Mouse (Mus musculus) large intestine, adult 2 months (tissue): ENCODE measurements at regions not wholly inside any gene's neighbourhood (a gene's known extent, or its start where the extent isn't known, plus 50 kb on each side); places are given as distances from the start of the nearest gene placed in this dataset.

Experiments
- DNase-seq: peaks from one replicate; pipeline ENCODE4 v3.0.0-alpha.2; 2012; ENCODE audit warnings: low read depth, low spot score
- WGBS: fragments of 180-500 bp; shearing (Covaris S2); methylation state at CpG from one replicate; pipeline ENCODE4 v1.1.7; 2018; 5-methylcytosine and 5-hydroxymethylcytosine counted together

DNA sequence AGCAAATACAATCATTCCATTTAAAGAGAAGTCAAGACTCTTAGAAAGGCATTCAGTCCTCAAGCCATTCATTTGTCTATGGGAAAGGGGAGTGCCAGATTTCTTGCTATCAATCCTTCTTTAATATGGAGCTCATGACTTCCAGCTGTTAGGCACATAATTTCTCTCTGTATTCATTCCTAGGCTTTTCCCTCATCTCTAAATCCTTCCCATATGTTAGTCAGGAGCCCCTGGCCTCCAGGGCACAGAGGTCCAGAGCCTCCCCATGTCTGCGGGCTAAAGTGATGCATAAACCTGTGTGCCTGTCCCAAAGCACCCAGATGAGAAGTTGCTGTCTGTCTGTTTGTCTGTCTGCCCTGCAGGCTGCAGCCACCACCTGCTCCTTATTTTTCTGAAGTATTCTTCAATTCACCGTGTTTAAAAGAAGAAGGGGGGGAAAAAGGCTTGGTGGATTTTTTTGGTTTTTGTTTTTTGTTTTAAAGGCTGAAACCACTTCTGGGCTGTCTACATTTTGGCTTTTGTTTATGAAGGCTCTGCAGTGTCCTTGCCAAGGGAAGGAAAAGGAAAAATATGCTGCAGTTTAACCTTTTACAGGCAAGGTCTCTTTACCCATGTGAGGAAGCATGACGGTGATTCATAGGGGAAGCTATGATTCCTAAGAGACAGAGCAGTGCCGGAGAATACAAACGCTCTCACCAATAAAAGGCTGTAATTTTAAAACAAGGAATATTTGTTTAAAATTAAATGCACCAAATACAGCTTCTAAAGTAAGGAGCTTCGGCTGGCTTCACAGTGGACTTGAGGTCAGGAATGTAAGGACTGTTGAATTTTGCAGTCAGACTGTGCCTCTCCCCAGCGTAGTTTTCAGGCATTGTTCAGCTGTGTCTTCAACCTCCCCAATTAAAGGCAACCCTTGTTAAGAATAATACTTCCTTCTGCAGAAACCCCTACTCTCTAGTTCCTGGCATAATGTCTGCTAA lies 379.0 kb downstream of the Atp23 start:
- DNase-seq: no peak
- 31% methylated on average over 7 of the region's 7 CpGs for WGBS

DNA sequence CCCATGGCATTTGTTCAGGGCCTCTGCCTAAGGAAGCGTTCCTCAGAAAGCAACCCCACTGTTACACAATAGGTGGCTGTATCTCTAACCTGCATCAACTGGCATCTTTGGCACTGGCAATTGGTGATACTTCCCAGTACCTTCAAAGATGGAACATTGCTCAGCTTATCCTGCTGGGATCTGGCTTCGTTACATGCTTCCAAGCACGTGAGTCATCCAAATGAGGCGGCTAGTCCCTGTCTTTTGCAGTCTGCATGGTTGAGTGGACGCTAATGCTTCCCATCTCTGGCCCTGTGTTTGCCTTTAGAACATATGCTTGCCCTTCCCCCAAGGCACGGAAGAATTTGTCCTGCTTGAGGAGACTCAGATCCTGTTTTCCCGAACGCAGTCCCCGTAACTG lies 380.2 kb downstream of the Atp23 start:
- 70% methylated on average over 9 of the region's 9 CpGs for WGBS
- no peak for DNase-seq

DNA sequence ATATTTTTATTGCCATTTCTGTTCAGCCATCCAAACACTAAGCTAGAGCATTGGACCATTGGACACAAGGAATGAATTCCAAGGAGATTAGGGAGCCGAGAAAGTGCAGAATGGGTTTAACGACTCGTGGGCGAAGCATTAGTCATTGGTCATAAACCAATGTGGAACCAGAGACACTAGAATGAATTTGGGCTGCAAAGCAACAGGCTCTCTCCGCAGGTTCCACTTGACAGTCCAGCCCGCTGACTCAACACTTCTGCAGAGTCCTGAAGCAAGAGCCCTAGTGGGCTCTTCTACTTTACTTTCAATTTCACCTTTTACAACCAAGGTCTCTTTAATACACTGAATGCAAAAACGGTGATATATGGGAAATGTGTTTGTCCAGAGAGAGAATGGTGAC lies 388.0 kb downstream of the Atp23 start:
- WGBS: 49% methylated on average over 7 of the region's 7 CpGs
- no peak for DNase-seq

DNA sequence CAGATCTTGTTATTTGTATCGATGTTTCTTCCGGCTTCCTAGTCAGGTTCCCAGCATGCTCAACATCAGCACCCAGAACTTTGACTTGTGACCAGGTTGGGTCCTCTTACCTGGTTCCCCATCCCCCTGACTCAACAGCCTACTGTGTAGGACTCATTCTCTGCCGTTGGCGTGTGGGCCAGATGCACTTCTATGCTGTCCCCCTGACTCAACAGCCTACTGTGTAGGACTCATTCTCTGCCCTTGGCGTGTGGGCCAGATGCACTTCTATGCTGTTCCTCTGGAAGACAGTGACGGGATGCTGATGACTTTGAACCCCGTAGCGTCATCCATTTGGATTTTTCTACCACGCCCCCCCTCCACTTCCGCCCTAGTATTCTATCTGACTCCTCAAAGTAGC lies 389.6 kb downstream of the Atp23 start:
- no peak for DNase-seq

DNA sequence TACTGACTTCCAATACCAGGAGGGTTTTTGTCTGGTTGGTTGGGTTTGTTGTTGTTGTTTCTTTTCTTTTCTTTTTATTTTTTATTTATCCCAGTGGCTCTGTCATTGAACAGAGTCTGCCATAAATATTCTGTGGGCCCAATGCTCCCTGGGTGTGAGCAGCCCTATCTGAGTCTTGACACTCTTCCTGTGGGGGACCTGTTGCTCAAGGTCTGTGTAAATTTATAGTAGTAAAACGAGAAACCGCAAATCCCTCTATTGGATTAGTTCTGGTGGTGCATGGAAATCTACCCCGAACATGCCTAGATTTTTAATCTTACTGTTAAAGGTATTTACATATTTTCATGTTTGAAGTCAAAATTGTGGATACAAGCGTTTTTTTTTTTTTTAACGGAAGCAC lies 395.2 kb downstream of the Atp23 start:
- 83% methylated on average over 5 of the region's 5 CpGs for WGBS
- DNase-seq: no peak

More for the DNA sequence above, 389.6 kb downstream of the Atp23 start:
- WGBS: 96% methylated on average over 10 of the region's 10 CpGs

DNA sequence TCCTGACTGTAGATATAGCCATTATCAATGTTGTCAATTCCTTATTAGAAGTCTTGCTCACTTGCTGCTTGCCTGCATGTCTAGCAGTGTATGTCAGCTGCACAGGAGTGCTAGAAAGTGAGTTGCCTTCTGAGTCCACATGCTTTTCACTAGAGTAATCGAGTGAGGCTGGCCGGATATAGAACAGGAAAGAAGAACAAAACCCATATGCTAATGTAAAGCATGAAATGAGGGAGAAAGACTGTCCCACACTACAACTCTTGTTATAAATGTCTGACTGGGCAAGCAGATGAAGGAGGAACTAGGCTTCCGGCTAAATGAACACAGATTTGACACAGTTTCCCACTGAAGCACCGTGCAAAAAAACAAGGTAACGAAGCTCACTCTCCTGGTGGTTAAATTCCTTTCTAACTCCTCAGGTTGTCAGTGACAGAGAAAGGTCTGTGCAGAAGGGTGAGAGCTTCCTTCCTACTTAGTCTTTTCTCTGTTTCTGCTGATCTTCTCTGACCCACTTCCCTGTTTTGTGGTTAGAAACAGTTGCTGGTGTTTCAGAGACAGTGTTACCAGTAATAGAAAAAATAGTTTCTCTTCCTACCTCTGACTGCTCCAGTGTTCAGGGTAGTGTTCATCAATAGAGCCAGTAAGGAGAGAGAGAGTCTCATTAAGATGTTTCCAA lies 399.0 kb downstream of the Atp23 start:
- 65% methylated on average over 5 of the region's 5 CpGs for WGBS
- DNase-seq: no peak

DNA sequence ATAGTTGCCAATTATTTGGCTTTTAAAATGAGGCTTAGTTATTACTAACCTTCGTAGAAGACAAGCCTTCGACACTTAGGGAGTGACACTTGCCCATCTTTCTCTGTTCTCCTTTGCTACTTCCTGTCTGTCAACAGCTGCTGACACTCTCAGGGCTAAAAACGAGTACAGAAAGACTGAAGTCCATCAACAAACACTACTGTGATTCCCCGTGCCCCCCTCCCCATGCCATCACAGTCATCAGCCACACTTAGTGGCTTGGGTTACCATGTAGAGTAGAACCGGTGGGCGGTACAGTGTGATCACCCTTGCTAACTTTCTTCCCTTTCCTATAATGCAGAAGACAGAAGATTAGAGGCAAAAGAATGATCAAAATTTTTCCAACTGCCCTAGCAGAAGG lies 402.4 kb downstream of the Atp23 start:
- WGBS: 76% methylated on average over 6 of the region's 6 CpGs
- DNase-seq: no peak

DNA sequence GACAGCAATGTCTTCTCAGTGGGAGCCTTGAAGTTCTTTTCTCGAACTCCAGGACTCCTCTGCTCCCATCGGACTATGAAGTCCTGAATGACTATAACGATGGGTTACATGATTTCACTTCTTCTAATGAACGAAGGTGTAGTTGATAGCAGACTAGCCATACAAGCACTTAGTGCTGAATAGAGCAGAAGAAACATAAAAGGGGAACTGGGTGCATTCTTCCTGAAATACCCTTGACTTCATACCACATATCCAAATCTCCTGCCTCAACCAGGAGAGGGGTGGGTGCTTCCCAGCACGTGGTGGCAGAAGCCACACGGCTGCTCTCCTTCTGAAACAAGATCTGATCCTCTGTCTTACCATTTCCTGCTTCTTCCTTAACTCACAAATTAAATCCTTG lies 407.4 kb downstream of the Atp23 start:
- DNase-seq: no peak
- 75% methylated on average over 6 of the region's 6 CpGs for WGBS

DNA sequence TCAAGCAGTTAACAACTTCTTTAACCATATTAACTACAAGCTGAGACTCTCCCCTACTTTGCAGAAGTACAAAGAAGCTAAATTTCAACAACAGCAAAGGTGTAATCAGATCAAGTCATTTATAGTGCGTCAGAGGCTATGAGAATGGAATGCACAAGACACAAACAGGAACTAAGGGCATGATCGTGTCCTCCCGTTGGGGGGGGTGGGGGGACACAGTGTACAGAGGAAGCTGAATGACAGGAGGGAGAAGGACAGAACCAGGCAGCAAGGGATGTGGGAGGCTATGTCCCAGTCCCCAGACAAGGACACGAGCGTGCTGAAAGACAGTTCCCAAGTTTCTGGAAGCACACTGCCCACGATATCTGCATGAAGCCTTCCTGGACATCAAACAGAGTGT lies 408.9 kb downstream of the Atp23 start:
- WGBS: 54% methylated on average over 6 of the region's 6 CpGs
- DNase-seq: no peak

DNA sequence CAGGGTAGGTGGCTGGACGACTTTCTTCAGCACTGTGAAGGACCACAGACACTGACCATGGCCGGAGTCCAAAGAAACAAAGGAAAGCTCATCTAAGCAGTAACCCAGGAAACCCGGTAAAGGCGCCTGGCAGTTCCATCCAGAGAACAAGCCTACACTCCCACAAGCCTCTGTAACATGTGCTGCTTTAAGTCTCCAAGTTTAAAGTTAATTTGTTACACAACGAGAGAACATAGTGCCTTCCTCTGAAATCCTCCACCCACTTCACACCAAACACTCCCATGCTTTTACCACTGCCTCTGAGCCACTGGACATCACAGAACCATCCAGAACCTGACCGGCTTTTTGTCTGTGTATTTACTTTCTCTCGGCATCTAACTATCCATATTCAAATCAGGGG lies 416.0 kb downstream of the Atp23 start:
- 87% methylated on average over 7 of the region's 7 CpGs for WGBS

DNA sequence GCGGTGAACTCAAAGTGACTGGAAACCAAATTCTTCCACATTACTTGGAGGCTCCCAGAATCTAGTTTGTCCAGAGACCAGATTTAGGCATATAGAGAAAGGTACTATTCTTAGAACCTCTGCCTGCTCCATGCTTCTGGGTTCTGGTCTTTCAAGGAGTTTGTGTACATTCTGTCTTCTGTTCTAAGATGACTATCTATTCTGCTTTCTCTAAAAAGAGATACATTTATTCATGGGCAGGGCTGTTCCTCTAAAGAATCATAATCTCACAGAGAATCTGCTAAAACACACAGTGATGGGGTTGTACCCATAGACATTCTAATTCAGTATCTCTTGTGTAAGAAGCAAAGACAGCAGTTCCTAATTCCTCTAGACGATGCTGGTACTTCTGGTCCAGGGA lies 417.7 kb downstream of the Atp23 start:
- no peak for DNase-seq

More for the DNA sequence above, 416.0 kb downstream of the Atp23 start:
- no peak for DNase-seq

DNA sequence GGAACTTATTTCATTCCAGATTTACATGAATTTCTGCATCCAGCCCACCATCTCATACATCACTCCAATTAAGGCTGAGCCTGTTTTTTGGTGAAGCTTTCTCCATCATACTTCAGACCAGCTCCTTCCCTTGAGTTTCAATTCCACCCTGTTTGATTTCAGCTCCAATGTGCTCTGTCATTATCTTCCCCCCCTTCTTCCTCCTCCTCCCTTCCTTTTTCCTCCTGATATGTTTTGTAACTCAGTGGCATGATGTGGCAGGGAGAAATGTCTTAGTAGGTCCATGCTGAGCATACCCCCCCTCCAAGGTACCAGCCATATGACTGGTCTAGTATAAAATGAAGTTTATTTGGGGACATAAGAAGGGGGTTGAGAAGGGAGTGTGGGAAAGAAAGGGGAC lies 420.8 kb downstream of the Atp23 start:
- DNase-seq: no peak

More for the DNA sequence above, 417.7 kb downstream of the Atp23 start:
- 78% methylated on average over 2 of the region's 2 CpGs for WGBS

DNA sequence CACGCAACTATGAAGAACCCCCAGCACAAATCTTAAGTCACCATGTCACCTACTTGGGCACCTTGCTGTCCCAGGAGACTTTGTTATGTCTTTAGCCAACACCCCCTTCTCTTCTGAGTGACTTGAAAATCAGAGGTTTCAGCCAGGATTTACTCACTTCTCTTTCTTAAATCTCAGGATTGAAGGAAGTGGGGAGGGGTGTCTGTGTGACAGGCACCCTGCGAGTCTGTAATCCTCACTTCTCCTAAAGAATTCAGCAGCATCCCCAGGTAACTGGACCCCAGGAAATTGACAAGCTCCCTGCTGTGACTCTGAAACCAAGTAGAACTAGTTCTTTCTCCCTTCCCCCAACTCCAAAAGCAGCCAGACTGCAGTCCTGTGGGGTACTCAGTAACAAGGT lies 421.4 kb downstream of the Atp23 start:
- DNase-seq: no peak
- WGBS: 49% methylated on average over 2 of the region's 2 CpGs

DNA sequence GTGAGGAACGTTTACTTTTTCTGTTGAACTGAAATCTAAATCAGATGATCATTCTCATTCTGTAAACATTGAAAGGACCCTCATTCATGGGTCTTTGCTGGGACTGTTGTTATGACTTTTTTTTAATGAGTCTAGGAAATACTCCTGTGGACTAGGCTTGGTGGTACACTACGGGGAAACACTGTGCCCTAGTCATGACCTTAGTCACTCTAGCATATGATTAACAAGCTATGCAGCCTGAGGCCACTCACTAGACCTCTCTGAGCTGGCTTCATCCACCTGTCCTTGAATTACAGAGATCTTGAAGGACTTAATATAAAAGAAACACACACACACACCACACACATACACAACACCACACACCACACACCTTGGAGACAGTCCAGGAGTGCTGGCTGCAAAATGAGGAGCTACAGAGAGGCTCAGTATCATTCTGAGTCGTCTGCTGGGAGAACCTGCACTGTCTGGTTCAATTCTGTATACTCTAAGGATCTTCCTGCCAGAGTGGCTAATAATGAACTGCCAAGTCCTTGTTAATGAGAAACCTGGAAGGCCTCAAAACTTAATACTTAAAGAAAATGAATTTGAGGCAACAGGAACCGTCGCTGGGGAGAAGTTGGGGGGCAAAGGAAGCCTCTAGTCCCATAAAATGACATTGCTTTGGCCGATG lies 428.0 kb downstream of the Atp23 start:
- DNase-seq: no peak
- 44% methylated on average over 6 of the region's 6 CpGs for WGBS

DNA sequence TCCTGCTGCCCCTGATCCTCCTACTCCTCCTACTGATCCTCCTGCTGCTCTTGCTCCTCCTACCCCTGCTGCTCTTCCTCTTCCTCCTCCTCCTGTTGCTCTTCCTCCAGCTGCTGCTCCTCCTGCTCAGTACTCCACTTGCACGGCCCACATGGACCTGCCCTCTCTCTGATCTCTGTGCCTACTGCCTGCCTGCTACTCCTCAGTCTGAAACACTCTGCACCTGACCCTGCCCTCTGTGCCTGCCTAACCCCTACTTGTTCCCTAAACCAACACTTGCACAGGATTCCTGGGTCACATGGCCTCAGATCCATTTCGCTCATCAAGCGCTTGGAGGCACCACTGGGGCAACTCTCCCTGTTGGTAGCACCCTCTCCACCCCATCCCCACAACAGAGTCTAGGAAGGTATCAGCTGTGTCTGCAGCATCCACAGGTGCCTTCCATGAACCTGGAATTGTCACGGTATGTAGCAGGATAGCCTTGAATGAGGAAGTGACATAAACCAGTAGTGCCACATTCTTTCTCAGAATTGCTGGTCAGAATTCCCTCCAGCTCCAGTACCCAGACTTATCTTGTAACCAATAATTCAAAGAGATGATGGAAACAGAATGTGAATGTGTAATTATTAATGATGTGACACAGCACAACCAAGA lies 430.2 kb downstream of the Atp23 start:
- 33% methylated on average over 4 of the region's 4 CpGs for WGBS
- no peak for DNase-seq

DNA sequence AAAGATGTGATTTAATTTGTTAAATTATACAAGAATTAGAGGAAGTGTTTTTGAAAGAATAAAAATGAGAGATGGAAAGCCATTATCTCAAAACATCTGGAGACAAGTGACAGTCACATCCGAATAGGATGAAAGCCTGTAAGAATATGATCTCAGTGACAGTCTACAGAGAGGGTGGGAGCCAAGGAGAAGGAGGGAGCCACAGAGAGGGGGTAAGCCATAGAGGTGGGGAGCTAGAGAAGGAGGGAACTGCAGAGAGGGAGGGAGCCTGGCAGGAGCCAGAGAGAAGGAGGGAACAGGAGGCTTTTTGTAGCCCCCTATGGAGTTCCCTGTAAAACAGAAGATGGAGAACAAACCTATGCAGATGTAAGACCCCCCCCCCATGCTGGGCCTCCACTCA lies 438.4 kb downstream of the Atp23 start:
- 72% methylated on average over 1 of the region's 1 CpGs for WGBS
- DNase-seq: no peak

DNA sequence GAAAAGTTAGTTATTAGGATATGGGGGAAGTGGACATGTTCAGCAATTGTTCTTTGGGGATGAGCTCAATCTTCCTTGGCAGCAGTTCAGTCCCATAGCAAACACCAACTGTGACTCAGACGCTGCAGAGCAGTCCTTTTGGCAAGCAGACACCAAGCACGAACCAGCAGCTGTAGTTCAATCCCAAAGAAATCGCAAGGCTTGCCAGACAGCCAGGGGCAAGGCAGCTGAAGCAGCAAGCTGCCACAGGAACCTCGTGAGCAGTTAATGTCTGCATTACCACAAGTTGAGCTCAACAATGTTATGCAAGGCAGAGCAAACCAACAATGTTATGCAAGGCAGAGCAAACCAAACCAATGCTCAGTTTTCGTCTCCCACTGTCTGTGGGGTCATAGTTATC lies 442.6 kb downstream of the Atp23 start:
- DNase-seq: no peak
- 62% methylated on average over 5 of the region's 5 CpGs for WGBS

DNA sequence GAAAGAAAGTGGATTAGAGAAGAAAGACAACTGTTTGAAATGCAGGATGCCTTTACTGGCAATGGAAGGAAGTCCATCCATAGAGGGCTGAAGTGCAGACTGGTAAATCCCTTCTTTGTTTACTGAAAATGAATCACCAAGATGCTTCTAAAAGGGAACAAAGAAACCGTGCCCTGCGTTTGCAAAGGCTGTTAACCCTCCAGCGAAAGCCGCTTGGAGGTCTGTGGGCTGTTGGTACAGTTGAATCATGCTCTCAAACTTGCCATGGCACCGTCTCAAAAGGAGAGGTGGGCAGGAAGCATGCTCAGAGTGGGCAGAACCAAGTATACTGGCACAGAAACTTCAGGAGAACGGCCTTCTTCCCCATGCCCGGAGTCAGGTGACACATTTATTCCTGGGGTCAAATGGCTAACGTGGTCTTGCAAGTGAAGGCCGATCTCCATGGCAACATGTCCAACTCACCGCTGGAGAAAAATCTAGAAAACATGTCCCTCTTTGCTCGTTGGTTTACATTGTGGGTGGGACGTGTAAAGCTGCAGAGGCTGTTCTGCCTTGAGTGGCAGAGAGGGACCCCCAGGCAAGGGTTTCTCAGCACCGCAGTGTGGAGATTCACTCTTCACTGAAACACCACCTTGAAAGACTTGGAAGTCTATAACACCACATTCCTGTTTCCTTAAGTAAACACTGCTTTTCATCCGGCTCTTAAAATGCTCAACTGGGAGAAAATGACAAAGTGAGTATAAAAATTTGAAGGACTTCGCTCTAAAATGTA lies 448.2 kb downstream of the Atp23 start:
- 56% methylated on average over 15 of the region's 15 CpGs for WGBS
- no peak for DNase-seq

DNA sequence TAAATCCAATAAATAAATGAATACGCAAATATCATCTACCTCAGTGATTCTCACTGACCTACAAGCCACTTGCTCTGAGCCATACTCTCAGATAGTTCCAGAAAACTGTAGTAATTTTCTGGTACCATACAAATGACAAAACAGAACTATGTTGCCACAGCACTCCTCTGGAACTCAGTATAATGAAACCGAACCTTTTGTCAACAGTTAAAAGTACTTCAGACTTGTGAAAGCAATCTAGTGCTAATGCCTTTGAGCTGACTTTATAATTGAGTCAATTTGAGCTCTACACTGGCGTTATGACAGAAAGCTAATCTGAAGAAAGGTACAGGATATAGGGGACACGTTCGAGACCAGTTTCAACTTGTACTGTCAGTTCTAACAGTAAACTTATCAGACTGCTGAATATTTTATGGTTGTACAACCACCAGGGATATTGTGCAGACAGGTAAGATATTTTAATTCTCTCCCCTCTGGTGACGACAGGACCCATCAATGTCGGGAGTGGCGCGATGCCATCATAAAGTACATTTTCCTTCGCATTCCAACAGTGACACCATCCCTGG lies 449.0 kb downstream of the Atp23 start:
- no peak for DNase-seq
- WGBS: 69% methylated on average over 10 of the region's 10 CpGs
